Mouse (Mus musculus) ES-E14 (cell line): ENCODE data around the gene Cacna1h. TPM values are rescaled to one million over a fixed set of nuclear protein-coding genes. Genes with fewer than 3 reads are reported as not detected.

Experiments used
- DNase-seq: peaks from one replicate; pipeline ENCODE4 v3.0.0-alpha.2; 2013; ENCODE audit warnings: low read depth, low spot score
- H3K27ac ChIP-seq: 2 replicates; pipeline ENCODE4 v1.5.1; 2012; ENCODE audit warnings: low read depth, mild to moderate bottlenecking, low read length, moderate library complexity, mixed read lengths; ENCODE audit not compliant: poor library complexity, insufficient read depth, severe bottlenecking
- H3K36me3 ChIP-seq: 2 replicates; pipeline ENCODE4 v1.6.1; 2012; ENCODE audit warnings: mild to moderate bottlenecking, low read length, moderate library complexity, mixed read lengths; ENCODE audit not compliant: control insufficient read depth, poor library complexity, insufficient read depth, severe bottlenecking
- H3K4me1 ChIP-seq, 2 experiments: fragments of 150-350 bp in 1 of 2; sonication (generic) in 1 of 2; 2 replicates each; pipeline ENCODE4 v1.6.1; 2012; ENCODE audit warnings: low read length in 2 of 2, mild to moderate bottlenecking in 1 of 2, mixed read lengths in 1 of 2; ENCODE audit not compliant: control insufficient read depth in 2 of 2, insufficient read depth in 2 of 2, poor library complexity in 1 of 2
- H3K4me3 ChIP-seq, 2 experiments: fragments of 150-350 bp in 1 of 2; sonication (generic) in 1 of 2; 2 replicates each; pipeline ENCODE4 v1.5.1; 2012; ENCODE audit warnings: low read length in 2 of 2, low read depth in 1 of 2, mild to moderate bottlenecking in 1 of 2, mixed read lengths in 1 of 2; ENCODE audit not compliant: insufficient read depth in 1 of 2, poor library complexity in 1 of 2, severe bottlenecking in 1 of 2
- H3K9ac ChIP-seq: 2 replicates; pipeline ENCODE4 v1.6.1; 2012; ENCODE audit warnings: low read depth, mild to moderate bottlenecking, low read length, mixed read lengths; ENCODE audit not compliant: poor library complexity, insufficient read depth, severe bottlenecking
- H3K9me3 ChIP-seq: fragments of 150-350 bp; sonication (generic); 2 replicates; pipeline ENCODE4 v1.6.1; 2012; ENCODE audit warnings: low read depth, mild to moderate bottlenecking, low read length; ENCODE audit not compliant: control insufficient read depth, insufficient read depth
- CHD2 ChIP-seq: IDR thresholded peaks from 2 replicates; pipeline ENCODE4 v1.6.1; 2014; ENCODE audit warnings: mild to moderate bottlenecking, low read depth, low read length, inconsistent platforms
- HCFC1 ChIP-seq: IDR thresholded peaks from 2 replicates; pipeline ENCODE4 v1.6.1; 2012; ENCODE audit warnings: low read length, inconsistent platforms, borderline replicate concordance; ENCODE audit not compliant: insufficient read depth
- MAFK ChIP-seq: IDR thresholded peaks from 2 replicates; pipeline ENCODE4 v1.6.1; 2014; ENCODE audit warnings: mild to moderate bottlenecking, low read depth, low read length, inconsistent platforms; ENCODE audit not compliant: insufficient read depth
- ZC3H11A ChIP-seq: IDR thresholded peaks from 2 replicates; pipeline ENCODE4 v1.6.1; 2012; ENCODE audit warnings: low read depth, mild to moderate bottlenecking, inconsistent platforms, low read length, borderline replicate concordance
- ZNF384 ChIP-seq: IDR thresholded peaks from 2 replicates; pipeline ENCODE4 v1.6.1; 2012; ENCODE audit warnings: low read depth, low read length, inconsistent platforms
- in situ Hi-C, 2 experiments: fragments of 600-800 bp; cut with MboI; formaldehyde crosslinking; loops; one replicate each; pipeline ENCODE4 v1.15.1; 2025; ENCODE audit warnings: low sequenced_read_pairs in 2 of 2, inconsistent platforms in 1 of 2; ENCODE audit not compliant: unreplicated experiment in 2 of 2
- total RNA-seq: library from RNA; depleted of rRNA; stranded (reverse); fragments of 300-350 nt; gene quantifications from 2 replicates; pipeline ENCODE4 v1.2.3, GENCODE M21; 2012

Gene Cacna1h
- total RNA-seq, 1 experiment, result 2.1 TPM

- Histone ChIP-seq H3K27ac (no peak overlapping the region), H3K4me3 (no peak overlapping the region), H3K9me3 (no peaks in the 10 kb centered on the region), H3K9ac (no peak overlapping the region), H3K36me3 (no peaks in the 10 kb centered on the region), H3K4me1 (peaks cover 0 to 3% of the 10 kb centered on the region in 2 experiments; a peak in 1 of 4 replicates)
- no peak for TF ChIP-seq MAFK
- no peak for TF ChIP-seq HCFC1
- no peak for TF ChIP-seq ZNF384
- no peak for TF ChIP-seq CHD2
- TF ChIP-seq ZC3H11A, result no peak
- in situ Hi-C loops, result no loop called here
- DNase-seq, result no peak
Observed at GRCm38 (mm10) chr17:25424526-25425080, 9.0 kb downstream of the Cacna1h start.

GRCm38 (mm10) chr17:25420998-25421397, 12.6 kb downstream of the Cacna1h start:
- no peak for TF ChIP-seq HCFC1
- TF ChIP-seq CHD2, result no peak
- TF ChIP-seq ZC3H11A, result no peak
- Histone ChIP-seq H3K36me3 (no peaks in the 10 kb centered on the region), H3K27ac (no peak overlapping the region), H3K4me3 (no peak overlapping the region), H3K4me1 (peaks cover 0 to 5% of the 10 kb centered on the region in 2 experiments; a peak in 1 of 4 replicates), H3K9ac (no peak overlapping the region), H3K9me3 (no peaks in the 10 kb centered on the region)
- in situ Hi-C loops, result no loop called here
- DNase-seq, result no peak

- Histone ChIP-seq H3K36me3 (no peaks in the 10 kb centered on the region), H3K9ac (no peak overlapping the region), H3K4me3 (no peak overlapping the region), H3K27ac (no peak overlapping the region), H3K9me3 (no peaks in the 10 kb centered on the region), H3K4me1 (peaks cover 0 to 22% of the 10 kb centered on the region in 2 experiments; a peak in 2 of 4 replicates)
- TF ChIP-seq HCFC1 (no peak), MAFK (no peak), ZC3H11A (no peak), ZNF384 (no peak), CHD2 (no peak)
- no peak for DNase-seq
- in situ Hi-C loops, result no loop called here
Observed at GRCm38 (mm10) chr17:25418926-25419325, 14.7 kb downstream of the Cacna1h start.

GRCm38 (mm10) chr17:25417990-25418389, 15.6 kb downstream of the Cacna1h start:
- H3K9ac ChIP-seq, result no peak overlapping the region
- no peak overlapping the region for H3K27ac ChIP-seq
- H3K4me1 ChIP-seq, result peaks cover 0 to 22% of the 10 kb centered on the region in 2 experiments; a peak in 2 of 4 replicates

GRCm38 (mm10) chr17:25416219-25416618, 17.4 kb downstream of the Cacna1h start:
- no peak overlapping the region for H3K4me3 ChIP-seq
- in situ Hi-C loops, result no loop called here
- no peak for DNase-seq

More at GRCm38 (mm10) chr17:25417990-25418389, 15.6 kb downstream of the Cacna1h start:
- H3K9me3 ChIP-seq, result no peaks in the 10 kb centered on the region
- H3K4me3 ChIP-seq, result no peak overlapping the region
- TF ChIP-seq ZNF384, result no peak
- TF ChIP-seq MAFK, result no peak
- no peak for TF ChIP-seq CHD2
- no peak for TF ChIP-seq HCFC1
- no peak for TF ChIP-seq ZC3H11A
- no peaks in the 10 kb centered on the region for H3K36me3 ChIP-seq
- in situ Hi-C loops, result no loop called here
- no peak for DNase-seq

More at GRCm38 (mm10) chr17:25416219-25416618, 17.4 kb downstream of the Cacna1h start:
- Histone ChIP-seq H3K4me1 (peaks cover 0 to 22% of the 10 kb centered on the region in 2 experiments; a peak in 2 of 4 replicates), H3K9ac (no peak overlapping the region), H3K9me3 (no peaks in the 10 kb centered on the region), H3K27ac (no peak overlapping the region), H3K36me3 (no peaks in the 10 kb centered on the region)
- TF ChIP-seq CHD2 (no peak), HCFC1 (no peak), ZNF384 (no peak), ZC3H11A (no peak), MAFK (no peak)
